Mouse (Mus musculus) thymus, postnatal 4 days (tissue): Measurements from ENCODE around the gene Gm28053.

ENCODE experiments used
- DNase-seq: peaks from one replicate; pipeline ENCODE4 v3.0.0; 2021

Gm28053 gene

GRCm38 (mm10) chr6:48742422-48743351 lies 24.3 kb downstream of the Gm28053 start:
- DNase-seq, result peak; percentile 37

DNA sequence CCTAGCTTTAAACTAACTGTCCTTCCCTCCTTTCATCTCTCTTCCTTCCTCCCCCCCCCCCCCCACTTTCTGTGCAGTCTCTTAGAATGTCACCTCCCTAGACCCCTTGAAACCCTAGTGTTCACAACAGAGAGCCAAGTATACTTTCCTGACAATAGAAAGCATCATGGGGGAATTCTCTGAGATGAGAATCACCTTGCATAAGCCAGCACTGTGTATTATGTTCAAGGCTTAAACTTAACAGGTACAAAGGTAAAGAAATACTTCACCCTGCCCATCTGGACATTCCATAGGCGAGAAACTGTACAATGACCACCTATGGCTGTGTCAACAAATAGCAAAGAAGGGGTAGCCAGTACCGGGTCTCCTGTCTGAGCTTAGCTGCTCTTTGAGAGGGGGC lies 27.1 kb downstream of the Gm28053 start:
- no peak for DNase-seq

- DNase-seq, result peak; percentile 74
Observed at GRCm38 (mm10) chr6:48745959-48746889, 27.8 kb downstream of the Gm28053 start, which contains the start of gene Gimap5. Gene Gimap5, plus strand, starts transcription at chr6:48746197.

GRCm38 (mm10) chr6:48747091-48747966 lies 28.9 kb downstream of the Gm28053 start:
- DNase-seq, result peak; percentile 44

- DNase-seq, result no peak
Observed at GRCm38 (mm10) chr6:48763567-48764270, 45.3 kb downstream of the Gm28053 start.

DNA sequence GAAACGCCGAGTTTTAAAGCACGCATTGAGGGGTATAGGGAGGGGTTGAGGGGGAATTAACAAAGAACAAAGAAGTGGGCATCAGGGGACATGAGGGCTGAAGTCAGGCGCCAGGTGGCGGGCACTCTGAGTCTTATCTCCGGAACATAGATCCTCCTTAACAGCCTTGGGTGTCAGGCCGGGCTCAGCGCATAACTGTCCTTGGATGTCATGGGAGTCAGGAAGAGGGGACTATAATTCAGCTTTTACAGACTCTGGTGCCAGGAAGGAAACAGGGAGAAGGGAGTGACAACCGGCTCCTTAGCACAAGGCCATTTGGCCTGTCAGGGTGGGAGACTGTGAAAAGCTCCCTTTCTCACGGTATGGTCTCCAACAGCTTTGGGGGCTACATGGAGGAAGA lies 46.1 kb downstream of the Gm28053 start:
- no peak for DNase-seq

DNA sequence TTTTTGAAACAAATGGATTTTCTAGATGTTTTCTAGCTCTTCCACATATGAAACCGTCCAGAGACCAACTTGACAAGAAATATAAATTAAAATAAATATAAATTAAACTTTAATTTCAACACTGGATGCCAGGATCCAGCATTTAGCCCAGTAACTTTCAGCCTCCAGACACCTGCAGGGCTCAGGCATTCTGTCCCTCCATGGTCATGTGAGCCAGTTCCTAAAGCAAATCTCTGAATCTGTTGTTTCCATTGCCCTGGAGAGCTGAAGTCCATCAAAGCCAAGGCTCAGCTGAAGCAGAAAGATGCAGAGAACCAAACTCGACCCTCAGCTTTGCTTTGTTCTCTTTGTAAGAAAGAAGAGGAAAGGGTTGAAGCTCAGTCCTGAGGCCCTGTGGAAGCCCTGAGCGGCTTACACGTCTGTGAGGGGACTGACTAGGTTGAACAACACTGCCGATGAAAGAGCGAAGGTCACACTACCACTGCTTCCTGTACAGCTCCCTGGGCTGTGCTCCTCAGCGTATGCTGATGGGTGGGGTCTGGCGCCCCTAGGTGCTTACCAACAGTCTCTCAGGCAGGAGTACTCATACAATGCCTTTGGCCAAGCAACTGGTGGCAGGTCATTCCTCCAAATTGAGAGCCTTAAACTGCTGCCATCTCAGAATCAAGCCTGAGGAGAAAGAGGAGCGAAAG lies 49.9 kb downstream of the Gm28053 start:
- peak; percentile 75 for DNase-seq

- no peak for DNase-seq
Observed at GRCm38 (mm10) chr6:48768933-48769332, 50.5 kb downstream of the Gm28053 start.

DNA sequence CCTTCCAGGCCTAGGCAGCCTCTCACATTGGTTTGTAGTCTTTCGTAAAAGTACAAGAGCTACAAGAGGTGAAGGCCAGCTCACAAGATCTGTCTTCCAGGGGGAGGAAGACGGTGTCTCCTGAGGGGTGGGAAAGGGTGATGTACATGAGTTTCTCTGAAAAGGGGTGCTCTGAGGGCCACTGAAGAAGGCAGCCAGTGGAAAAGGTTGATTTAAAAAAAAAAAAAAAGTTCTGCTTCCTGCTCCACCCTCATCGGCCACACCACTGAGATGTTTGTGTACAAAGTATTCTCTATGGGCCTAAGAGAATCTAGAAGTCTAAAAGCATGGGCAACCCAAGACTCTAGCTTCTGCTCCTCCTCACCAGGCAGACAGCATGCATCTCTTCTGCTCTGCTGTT lies 52.3 kb downstream of the Gm28053 start, which contains the start of gene Gimap3:
Gimap3 (minus strand) TSS at position 156 of the 400 bp plus-strand sequence.
- peak; percentile 21 for DNase-seq

DNA sequence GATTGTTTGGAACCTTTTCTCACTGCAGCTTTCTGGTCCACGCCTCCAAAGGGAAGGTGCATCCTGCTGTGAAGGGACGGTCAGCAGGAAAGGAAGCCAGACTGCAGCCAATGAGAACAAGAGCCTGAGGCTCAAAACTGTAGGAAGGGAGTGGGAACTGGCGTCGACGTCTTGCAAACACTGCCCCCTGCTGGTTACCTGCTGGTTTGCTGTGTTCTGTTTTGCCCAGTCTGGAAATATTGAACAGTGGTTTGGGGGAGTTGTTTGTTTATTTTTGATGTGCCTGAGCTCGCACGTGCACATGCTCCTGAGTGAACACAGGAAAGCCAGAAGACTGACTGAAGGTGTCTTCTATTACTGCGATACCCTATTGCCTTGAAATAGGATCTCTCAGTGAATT lies 53.6 kb downstream of the Gm28053 start:
- DNase-seq, result peak; percentile 94

- DNase-seq, result no peak
Observed at GRCm38 (mm10) chr6:48784406-48784805, 66.0 kb downstream of the Gm28053 start.

DNA sequence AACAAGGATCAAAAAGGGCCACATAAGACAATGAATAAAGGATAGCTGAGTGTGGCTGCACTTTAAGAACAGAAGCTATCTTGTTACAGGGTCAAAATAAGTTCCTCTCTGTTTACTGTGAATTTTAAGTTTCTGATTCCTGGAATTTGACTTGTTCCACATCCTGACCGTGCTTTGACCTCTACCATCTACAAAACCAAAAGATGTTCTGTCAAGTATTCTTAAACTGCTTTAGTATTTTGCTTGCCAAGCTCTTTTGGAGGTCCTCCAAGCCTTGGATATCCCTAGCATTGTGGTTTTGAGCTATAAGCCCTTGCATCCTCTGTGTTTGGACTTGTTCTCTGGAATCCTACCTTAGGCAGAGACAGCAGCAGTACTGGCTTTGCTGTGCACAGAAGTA lies 66.8 kb downstream of the Gm28053 start:
- DNase-seq, result no peak

DNA sequence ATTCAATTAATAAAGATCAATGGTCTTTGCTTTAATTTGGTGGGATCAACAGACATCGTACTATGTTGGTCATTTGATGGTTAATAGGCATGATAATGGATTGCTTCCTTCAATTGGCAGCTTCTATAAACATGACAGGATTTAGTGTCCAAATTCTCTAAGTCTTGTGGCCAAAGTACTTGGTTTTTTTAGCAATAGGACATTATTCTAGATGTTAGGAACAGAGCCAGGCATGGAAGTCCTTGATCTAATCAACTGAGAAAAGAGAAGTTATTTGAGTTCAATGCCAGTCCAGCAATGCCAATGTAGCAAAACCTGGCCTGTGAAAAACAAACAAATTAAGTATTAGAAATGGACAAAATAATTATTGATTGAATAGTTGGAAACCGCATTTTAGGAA lies 67.2 kb downstream of the Gm28053 start:
- DNase-seq, result no peak

DNA sequence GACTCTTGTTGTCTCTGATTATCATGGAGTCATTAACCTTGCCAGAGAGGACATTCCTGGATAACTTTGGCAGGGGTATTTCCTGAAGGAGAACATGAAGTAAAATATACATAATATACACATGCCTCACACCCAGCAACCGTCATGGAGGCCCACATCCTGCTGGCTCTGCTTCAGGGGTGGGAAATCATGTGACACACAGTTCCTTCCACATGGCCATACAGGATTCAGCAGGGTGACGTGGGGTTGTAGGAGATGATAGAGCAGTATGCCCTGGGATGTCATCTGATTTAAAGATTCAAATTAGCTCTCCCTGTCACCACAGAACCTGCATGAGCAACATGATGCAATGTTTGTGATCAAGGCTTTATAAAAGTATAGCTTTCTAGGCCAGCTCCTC lies 69.5 kb downstream of the Gm28053 start:
- no peak for DNase-seq

DNA sequence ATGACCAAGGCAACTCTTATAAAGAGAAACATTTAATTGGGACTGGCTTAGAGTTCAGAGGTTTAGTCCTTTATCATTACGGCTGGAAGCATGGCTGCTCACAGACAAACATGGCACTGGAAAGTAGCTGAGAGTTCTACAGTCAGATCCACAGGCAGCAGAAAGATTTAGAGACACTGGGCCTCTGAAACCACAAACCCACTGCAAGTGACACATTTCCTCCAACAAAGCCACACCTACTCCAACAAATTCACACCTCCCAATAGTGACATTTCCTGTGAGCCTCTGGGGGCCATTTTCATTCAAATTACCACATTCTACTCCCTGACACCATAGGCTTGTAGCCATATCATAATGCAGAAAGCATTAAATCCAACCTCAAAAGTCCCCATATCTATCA lies 83.5 kb downstream of the Gm28053 start:
- no peak for DNase-seq
